Mouse (Mus musculus) cerebellum, adult (tissue): ENCODE results near the gene Gm20388.

ENCODE experiments used
- ATAC-seq: cut with Nextera tagmentation; 2 replicates; pipeline ENCODE4 v1.9.2; 2017; ENCODE audit warnings: mild to moderate bottlenecking, moderate library complexity, mixed read lengths; ENCODE audit not compliant: insufficient number of reproducible peaks, low FRiP score, low TSS enrichment

The Gm20388 gene

DNA sequence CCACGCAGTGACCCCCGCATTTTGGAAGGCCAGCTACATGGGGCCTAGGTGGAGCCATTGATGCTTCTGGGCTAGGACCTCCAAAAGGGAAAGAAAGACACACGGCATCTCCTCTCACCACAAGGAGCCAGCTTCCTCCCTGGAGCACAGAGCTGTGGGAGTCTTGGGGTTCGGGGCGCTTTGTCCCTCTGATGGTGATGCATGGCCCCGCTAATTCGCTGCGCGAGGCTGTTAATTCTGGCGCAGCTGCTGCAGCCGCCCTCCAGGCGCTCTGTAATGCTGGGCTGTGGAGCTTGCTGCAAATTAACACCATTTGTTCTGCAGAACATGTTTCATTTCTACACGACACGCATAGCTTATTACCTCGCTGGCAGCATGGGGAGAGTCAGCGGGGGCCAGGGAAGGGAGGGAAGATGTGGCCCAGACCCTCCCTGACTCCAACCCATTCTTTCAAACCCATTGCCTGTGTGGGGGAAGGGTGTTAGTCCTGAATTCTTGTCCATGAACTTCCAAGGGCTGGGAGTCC lies 2835.2 kb downstream of the Gm20388 start:
- ATAC-seq: no peak

DNA sequence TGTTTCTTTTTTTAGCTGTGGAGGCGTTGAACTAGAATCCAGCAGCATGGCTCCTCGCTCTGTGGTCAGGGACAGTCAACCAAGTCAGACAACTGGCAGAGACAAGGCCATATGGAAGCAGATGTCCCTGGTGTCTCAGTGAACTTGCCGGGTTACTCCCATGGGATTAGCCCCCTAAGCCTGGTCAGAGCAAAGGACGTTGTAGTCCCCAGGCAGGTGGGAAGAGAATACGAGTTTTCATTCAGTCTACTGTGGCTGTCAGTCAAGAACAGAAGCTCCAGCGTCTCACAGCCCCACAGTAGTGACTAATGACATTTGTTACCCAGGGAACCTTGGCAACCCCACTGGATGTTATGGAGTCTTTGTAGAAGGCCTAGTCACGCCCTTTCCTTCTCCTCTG lies 2835.8 kb downstream of the Gm20388 start:
- no peak for ATAC-seq

DNA sequence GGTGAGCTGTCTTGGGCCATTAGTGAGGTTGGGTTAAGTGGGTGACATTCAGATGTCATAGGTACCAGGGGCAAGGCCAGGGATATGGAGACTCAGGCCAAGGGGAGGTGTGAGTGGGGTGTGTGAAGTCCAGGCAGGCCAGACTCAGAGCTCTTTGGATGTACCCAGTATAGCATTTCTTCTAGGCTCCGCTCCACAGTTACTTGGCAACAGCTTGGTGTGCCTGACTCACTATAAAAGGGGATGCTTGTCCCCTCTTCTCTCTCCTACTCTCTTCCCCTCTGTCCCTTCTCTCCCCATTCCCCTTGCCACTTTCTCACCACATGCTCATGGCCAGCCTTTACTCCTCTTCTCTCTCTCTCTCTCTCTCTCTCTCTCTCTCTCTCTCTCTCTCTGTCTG lies 2837.2 kb downstream of the Gm20388 start:
- ATAC-seq: no peak

DNA sequence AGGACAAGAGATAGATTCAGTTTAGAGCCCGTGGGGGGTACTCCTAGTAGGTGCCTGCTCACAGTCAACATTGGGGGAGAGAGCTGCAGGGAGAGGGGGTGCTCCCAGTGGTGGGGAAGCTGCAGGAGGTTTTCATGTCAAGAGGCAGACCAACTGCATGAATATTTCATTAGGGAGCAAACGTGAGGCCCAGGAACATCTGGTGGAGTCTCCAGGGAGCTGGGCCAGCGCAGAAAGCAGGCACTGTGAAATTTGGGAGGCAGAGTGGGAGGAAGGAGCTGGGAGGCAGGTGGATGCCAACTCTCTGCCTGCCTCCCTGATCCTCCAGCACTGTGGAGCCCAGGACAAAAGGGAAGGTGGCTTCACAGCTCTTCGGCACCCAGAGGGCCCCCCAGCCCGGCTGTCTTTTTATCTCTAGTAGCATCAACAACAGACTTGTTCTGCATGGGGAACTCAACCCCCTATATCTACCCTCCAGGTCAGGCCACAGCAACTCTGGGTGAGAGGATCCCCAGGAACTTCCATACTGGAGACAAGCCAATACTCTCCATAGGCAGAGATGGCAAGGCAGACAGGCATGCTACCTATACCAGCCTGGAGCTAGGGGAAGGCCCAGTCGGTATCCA lies 2838.8 kb downstream of the Gm20388 start:
- no peak for ATAC-seq

DNA sequence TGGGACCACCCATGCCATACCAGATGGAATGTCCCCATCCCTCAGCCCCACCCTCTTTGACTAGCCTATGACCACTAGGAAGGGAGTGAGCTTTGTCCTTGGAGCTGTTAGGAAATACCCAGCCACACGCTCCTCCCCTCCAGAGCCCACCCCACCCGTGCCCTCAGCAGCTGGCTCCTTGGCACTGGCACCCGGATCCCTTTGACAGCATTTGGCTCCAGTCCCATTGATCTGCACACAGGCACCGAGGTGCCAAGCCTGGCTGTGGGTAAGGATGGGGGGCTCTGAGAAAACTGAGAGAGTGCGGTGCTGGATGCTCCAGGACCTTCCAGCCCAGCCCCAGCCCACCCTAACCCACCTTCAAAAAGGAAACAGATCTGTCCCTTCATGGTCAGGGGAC lies 2840.7 kb downstream of the Gm20388 start:
- ATAC-seq: peak; percentile 38; the same call in 1 of the 2 replicates

DNA sequence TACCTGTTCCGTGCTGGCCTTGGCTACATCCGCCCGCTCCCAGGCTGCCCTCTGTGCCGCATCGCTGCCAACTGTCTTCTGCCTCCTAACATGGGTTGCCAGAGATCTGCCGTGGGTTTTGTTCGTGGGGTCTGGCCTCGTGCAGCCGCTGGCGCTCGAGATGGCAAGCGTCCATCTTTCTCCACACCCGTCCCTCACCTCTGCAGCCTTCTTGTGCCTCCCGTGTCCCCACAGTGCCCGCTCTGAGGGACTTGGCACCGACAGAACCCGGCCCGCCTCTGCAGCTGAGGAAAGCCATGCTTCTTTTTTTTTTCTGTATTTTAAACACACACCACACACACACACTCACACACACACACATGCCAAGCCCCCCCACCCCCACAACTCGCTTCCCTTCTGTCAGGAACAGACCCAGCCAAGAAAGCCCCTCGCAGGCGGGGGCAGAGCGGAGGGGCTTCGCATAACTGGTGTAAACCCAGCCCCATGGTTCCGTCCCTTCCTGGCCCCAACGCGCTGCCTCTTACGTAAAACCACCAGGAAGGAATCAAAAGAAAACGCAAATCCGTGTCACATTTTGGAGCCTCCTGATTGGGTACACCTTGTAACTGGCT lies 2841.6 kb downstream of the Gm20388 start:
- ATAC-seq: peak; percentile 36; the same call in 1 of the 2 replicates

DNA sequence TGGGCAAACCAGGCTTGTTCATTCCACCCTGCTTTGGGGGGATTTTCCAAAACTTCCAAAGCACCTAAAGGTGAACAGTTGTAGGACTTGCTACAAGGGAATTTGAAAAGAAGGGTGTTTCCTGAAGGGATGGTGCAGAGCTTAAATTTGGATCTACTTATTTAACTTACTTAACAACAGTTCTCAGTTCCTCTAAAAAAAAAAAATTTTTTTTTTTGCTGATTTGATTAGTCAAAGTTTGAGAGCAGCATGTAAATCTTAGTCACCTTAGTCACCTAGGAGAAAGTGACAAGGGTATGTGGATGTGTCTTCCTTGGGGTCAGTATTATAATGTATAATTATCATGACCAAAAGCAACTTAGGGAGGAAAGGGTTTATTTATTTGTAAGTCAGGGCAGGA lies 2848.0 kb downstream of the Gm20388 start:
- ATAC-seq: no peak

DNA sequence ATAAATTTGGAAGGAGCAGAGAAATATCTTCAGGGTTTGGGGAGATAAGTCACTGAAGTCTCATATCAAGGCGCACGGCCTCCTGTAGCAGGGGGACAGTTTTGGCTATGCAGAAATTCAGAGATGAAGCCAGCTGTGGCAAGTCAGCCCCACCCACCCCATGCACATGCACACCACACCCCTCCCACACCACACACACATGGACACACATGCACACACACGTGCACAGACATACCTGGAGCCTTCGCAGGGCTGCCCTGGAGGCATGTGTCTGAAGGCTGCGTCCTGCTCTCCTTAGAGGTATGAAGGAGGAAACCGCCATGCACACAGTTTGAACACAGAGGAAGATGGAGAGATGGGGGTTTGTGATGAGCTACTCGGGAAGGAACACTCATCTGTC lies 2849.5 kb downstream of the Gm20388 start:
- ATAC-seq: no peak

DNA sequence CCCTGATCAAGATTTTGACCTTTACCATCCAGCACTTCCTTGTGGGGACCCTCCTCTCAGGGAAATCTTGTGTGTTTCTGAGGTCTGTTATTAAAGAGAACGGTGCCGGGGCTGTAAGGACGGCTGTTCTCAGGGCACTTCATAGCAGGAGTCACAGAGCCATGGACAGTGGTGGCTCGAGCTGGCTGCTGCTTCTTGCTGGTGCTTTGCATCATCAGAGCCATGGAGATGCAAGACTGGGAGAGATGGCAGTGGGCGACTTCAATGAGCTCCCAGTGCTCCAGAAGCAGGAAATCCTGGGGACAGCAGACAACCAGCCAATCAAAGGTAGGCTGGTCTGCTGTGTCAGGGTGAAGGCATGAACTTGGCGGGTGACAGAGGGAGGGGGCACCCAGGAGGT lies 2850.5 kb downstream of the Gm20388 start:
- no peak for ATAC-seq

DNA sequence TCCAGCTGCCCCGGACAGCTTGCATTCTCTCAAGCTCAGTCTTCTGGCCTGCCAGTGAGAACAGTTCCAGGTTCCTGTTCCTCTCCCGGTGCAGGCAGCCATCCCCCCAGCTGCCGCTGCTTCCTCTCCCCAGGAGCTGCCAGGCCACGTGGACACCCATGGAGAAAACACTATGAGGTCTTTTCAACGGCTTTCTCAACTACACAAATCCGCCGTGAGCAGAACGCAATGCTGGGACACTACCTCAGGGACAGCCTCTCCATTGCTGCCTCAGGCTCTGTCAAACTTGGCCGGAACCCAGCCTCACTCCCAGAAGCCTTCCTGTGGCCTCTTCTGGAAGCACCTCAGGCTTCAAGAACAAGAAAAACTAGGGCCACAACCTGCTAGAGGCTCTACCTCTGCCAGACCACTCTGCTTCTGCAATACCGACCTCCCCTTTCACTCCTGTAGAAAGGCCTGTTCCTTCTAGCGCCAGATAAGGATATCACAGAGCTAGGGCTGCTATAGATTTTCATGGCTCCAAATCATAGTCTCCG lies 2852.2 kb downstream of the Gm20388 start:
- ATAC-seq: no peak

DNA sequence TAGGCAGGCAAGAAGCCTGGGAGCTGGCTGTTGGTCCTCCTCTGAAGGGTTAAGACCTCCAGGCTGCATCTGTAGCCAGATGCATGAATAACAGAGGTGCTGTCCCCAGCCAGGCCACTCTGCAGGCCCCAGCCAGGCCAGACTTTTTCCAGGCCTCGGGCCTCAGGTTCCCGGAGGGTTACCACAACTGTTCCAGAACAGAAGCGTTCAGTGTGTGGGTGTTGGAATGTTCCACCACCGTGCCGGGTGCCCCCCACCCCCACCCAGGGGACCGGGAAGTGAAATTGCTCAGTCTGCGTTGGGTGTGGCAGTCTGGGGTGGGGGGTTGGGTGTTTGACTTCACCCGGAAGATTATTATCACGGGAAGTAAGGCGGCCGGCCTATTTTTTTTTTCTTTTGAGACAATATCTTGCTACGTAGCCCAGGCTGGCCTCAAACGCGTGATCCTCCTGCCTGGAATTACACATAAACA lies 2852.7 kb downstream of the Gm20388 start:
- no peak for ATAC-seq

DNA sequence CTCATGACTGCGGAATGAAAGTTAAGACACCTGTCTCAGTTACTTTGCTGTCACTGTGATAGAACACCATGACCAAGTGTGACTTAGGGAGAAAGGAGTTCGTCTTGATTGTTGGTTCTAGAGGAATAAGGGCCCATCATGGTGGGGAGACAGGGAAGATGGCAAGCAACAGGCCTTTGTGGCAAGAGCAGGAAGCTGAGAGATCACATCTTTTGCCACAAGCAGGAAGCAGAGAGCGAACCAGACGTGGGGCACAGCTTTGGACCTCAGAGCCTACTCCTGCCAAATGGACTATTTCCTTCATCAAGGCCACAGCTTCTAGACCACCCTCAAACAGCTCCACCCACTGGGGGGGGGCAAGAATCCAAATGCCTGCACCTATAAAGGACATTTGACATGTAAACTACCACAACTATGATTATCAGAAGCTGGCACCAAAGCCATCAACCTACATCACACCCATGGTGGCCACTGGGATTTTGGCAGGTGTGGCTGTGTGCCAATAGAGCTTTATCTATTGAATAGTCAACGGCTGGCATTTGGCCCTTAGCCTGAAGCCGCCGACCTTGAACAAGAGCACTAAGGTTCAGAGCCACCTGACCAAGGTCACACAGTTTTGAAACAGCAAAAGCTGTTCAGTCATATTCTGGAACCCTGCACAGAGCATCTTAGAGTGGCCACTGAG lies 2854.3 kb downstream of the Gm20388 start:
- ATAC-seq: no peak

DNA sequence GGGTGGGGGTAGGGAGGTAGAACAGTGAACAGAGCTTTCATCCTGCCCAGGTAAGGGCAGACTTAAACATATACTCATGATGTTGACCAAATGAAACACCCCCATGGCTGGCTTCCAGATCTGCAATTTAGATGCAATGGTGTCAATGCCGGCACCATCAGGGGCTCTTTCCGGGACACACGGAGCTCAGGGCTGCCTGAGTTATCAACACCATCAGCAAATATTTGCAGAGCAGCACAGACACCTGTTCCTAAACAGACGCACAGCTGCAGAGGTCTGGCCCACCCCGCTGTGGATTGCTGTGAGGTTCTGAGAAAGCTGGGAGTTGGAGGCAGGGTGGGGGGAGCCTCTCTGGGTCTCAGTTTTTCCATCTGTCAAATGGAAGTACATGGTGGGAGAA lies 2855.5 kb downstream of the Gm20388 start:
- no peak for ATAC-seq

DNA sequence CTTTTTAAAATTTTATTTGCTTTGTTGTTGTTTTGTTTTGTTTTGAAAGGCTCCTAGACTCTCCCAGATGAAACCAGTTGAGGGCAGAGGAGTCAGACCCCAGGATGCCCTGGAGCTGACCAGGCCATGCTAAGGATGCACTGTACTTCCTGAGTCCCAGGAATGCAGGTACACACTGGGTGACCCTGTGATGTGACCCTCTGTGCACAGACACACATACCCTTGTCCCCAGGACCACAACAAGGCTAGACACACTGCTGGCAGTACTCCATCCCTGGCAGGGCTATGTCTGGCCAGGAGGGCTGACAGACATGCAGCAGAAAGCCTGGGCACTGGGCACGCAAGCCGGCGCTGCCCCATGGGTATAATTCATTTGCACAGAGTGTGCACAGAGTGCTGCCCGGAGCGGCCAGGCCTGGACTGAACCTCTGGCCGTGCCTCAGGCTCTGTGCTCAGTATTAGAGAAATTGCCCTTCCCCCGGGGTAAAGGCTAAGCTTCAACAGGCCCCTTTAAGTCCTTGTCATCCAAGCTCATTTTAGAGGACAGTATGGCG lies 2856.1 kb downstream of the Gm20388 start:
- ATAC-seq: no peak

DNA sequence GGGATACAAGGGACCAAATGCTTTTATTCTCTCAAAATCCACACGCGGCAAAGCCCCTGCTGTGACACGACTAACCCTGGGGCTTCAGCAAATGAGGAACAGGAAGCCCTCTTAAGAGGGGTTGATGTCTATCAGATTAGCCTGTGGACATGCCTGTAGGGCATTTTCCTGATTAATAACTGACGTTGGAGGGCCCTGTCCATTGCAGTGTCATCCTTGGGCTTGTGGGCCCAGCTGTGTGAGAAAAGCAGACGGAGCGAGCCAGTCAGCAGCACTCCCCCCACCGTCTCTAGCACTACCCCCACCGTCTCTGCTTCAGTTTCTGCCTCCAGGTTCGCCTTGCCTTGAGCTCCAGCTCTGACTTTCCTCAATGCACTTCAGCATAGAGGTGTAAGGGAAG lies 2856.6 kb downstream of the Gm20388 start:
- no peak for ATAC-seq

DNA sequence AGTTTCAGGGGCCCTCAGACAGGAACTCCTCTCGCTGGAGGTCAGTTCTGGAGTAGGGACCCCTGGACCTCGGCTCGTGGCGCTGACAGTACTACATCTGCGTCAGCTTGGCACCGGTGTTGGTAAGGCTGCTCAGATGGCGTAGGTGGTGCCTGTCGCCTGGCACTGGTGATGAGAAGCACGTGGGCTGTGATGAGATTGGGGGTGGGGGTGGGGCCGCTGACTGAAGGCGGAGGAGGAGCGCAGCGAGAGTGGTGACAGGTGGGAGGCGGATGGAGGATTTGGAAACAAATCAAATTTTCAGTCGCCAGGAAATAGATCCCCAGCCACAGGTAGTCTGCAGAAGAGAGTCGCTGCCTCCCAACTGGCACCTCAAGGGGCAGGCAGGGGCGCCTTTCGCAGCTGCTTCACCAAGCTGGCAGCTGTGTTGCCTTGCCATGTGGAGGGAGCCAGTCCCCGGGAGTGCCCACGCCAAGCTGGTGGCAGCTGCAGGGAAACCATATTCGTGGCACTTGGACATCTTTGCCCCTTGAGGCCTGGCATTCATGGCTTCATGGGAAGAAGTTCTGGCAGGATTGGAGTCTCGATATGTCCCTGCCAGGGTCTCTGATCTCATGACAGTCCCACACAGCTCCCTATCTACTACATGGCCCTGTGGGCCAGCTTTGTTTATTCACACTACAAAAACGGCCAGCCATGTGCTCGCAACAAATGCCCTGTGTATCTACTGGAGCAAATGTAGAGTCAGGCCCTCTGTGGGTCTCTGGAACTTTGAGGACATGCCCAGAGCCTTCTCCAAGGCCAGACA lies 2858.8 kb downstream of the Gm20388 start:
- ATAC-seq: peak; percentile 72; the same call in 1 of the 2 replicates

DNA sequence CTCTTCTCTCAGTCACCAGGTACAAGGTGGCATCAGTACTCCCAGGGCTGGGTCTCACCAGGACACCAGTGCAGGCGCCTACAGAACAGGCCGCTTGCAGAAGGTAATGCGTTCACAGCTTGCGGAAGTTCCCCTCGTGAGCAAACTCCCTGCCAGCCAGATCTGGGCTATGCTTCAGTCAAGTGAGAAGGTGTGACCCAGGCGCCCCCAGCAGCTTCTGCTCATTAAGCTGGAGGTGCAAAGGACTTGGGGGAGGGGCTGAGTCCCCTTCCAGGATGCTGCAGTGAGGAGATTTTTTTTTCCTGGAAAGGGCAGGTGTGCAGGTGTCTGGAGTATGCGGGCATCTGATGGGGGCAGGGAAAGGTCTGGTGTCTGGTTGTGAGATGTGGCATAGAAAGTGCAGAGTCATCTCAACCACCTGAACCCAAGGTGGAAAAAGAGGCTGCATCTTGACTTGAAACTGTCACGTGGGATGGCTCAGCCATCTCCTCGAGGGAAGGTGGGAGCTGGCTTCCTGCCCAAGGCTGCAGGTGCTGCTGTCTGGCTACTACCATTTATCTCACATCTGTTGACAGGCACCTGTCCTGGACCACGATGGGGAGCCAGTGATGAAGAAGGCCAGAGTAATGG lies 2861.9 kb downstream of the Gm20388 start:
- ATAC-seq: no peak

DNA sequence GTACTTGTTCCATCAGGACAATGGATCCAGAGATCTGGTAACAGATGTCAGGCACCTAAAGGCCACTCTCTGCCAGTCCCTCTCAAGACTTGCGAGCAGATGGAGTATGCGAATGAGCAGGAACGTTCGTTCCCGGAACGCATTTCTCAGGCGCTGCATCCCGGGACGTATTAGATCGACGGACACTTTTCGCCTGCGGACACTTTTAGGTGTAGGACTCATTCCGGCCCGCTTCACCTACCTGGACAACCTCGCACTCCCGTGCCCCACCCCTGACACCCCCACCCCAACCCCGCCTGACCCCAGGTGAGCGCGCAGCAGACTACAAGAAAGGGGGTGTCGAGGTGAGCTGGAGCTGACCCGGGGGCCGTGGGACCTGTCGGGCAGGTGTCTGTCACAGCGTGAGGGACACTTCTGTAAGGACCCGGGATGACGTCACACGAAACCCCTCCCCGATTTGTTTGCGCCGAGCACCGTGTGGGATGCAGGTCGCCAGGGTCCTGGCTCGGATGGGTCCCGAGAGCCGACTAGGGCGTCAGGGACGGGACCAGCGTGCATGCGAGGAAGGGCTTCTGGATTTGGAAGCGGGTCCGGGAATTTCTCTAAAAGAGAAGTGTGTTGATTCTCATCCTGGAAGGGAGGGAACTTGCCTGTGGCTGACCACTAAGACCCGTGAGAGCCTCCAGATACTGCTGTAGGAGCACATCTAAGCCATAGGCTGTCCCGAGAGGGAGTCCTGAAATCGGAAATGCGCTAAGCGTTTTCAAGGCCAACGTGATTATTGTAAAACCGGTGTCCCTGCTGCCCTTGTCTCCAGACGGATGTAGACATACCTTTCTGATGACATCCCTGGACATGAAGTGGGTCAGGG lies 2864.9 kb downstream of the Gm20388 start, which contains the start of gene Acsf3:
Gene Acsf3 (plus strand): TSS at position 202 of the 871 bp plus-strand sequence.
- no peak for ATAC-seq

DNA sequence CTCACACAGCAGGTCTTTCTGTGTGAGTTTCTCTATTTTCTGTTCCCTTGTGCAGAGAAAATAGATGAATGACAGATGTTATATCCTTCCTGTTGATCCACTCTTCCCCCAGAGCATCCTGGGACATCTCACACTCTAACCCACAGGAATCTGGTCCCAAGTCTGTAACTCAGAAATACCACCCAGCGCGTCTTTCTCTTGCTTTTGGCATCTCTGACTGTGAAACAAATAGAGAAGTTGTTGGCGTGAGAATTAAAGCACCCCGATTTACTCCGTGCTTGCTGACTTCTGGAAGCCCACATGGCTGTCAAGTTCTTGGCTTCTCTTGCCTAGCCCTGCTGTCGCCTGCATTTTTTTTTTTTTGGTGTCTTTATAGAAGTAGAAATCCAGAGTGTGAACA lies 2867.1 kb downstream of the Gm20388 start:
- ATAC-seq: no peak
